Mouse (Mus musculus) kidney, adult 8-10 months (tissue): ENCODE data around the gene Tulp1.
"Not testable (repeated sequence)": the region's sequence is repeated elsewhere in the genome, so short reads cannot be mapped to it uniquely, and the experiment has no call there.

ENCODE experiments used
- DNase-seq, 2 experiments: peaks; one replicate each; pipeline ENCODE4 v3.0.0; 2022

The Tulp1 gene

GRCm38 (mm10) chr17:28368449-28368848 lies 3.4 kb upstream of the Tulp1 start:
- DNase-seq, result peak; percentile 67 to 88

- DNase-seq, result no peak
These were observed 1.5 kb downstream of the Tulp1 start for GRCm38 (mm10) chr17:28363507-28363906.

- DNase-seq, result no peak
These were observed 2.2 kb downstream of the Tulp1 start for GRCm38 (mm10) chr17:28362653-28363292.

GRCm38 (mm10) chr17:28361921-28362652 lies 2.9 kb downstream of the Tulp1 start:
- no peak for DNase-seq

- no peak for DNase-seq
These were observed 4.3 kb downstream of the Tulp1 start for GRCm38 (mm10) chr17:28360531-28361277.

- not testable (repeated sequence) for DNase-seq
These were observed 6.3 kb downstream of the Tulp1 start for GRCm38 (mm10) chr17:28358576-28359261.

GRCm38 (mm10) chr17:28355871-28356270 lies 9.2 kb downstream of the Tulp1 start:
- no peak for DNase-seq

GRCm38 (mm10) chr17:28352018-28352417 lies 13.0 kb downstream of the Tulp1 start:
- DNase-seq, result no peak

GRCm38 (mm10) chr17:28351353-28351890 lies 13.6 kb downstream of the Tulp1 start:
- no peak for DNase-seq

GRCm38 (mm10) chr17:28350466-28351352 lies 14.3 kb downstream of the Tulp1 start, which contains the start of gene Tead3:
Tead3 (minus strand) TSS chr17:28350817.
- peak; percentile 76 to 77 for DNase-seq

- DNase-seq, result peak; percentile 69 to 70
These were observed 15.0 kb downstream of the Tulp1 start for GRCm38 (mm10) chr17:28349901-28350465.

- no peak for DNase-seq
These were observed 15.7 kb downstream of the Tulp1 start for GRCm38 (mm10) chr17:28349264-28349880.

- no peak for DNase-seq
These were observed 16.8 kb downstream of the Tulp1 start for GRCm38 (mm10) chr17:28348211-28348610.

- DNase-seq, result no peak
These were observed 17.7 kb downstream of the Tulp1 start for GRCm38 (mm10) chr17:28347327-28347726.

- no peak for DNase-seq
These were observed 19.1 kb downstream of the Tulp1 start for GRCm38 (mm10) chr17:28345882-28346281.

GRCm38 (mm10) chr17:28345271-28345721 lies 19.7 kb downstream of the Tulp1 start:
- DNase-seq, result no peak

GRCm38 (mm10) chr17:28344670-28345069 lies 20.4 kb downstream of the Tulp1 start:
- DNase-seq, result no peak

GRCm38 (mm10) chr17:28344050-28344607 lies 20.9 kb downstream of the Tulp1 start:
- DNase-seq, result no peak

- DNase-seq, result peak; percentile 94
These were observed 23.9 kb downstream of the Tulp1 start for GRCm38 (mm10) chr17:28341091-28341490.

GRCm38 (mm10) chr17:28340578-28340977 lies 24.4 kb downstream of the Tulp1 start:
- no peak for DNase-seq
